Mouse (Mus musculus) MEL (cell line): ENCODE measurements around the gene Pofut1. TPM values are rescaled to one million over a fixed set of nuclear protein-coding genes. Genes with fewer than 3 reads are reported as not detected.

Source experiments
- DNase-seq: peaks from one replicate; pipeline ENCODE4 v3.0.0; 2011; ENCODE audit warnings: low read depth, low spot score
- H3K27ac ChIP-seq: 2 replicates; pipeline ENCODE4 v1.5.1; 2012; ENCODE audit warnings: low read depth, mild to moderate bottlenecking, control low read depth, low read length, moderate library complexity; ENCODE audit not compliant: control insufficient read depth
- H3K27me3 ChIP-seq, 2 experiments: fragments of 150-350 bp in 1 of 2; sonication (generic) in 1 of 2; 2 replicates each; pipeline ENCODE4 v1.6.1; 2012; ENCODE audit warnings: low read length in 2 of 2, mild to moderate bottlenecking in 2 of 2, improper control_type of control experiment in 1 of 2, moderate library complexity in 1 of 2; ENCODE audit not compliant: insufficient read depth in 2 of 2, control insufficient read depth in 1 of 2
- H3K36me3 ChIP-seq, 2 experiments: 2 replicates each; pipeline ENCODE4 v1.6.1; 2012 to 2014; ENCODE audit warnings: low read length in 2 of 2, improper control_type of control experiment in 1 of 2, inconsistent platforms in 1 of 2, mild to moderate bottlenecking in 1 of 2; ENCODE audit not compliant: insufficient read depth in 2 of 2, control insufficient read depth in 1 of 2
- H3K4me1 ChIP-seq, 2 experiments: fragments of 150-350 bp in 1 of 2; sonication (generic) in 1 of 2; 2 replicates each; pipeline ENCODE4 v1.6.1; 2012; ENCODE audit warnings: low read length in 2 of 2, improper control_type of control experiment in 1 of 2, mild to moderate bottlenecking in 1 of 2; ENCODE audit not compliant: insufficient read depth in 2 of 2, control insufficient read depth in 1 of 2
- H3K4me3 ChIP-seq, 2 experiments: fragments of 150-350 bp in 1 of 2; sonication (generic) in 1 of 2; 2 replicates each; pipeline ENCODE4 v1.5.1; 2012; ENCODE audit warnings: low read depth in 2 of 2, low read length in 2 of 2, mild to moderate bottlenecking in 2 of 2, moderate library complexity in 2 of 2, control low read depth in 1 of 2, improper control_type of control experiment in 1 of 2; ENCODE audit not compliant: control insufficient read depth in 1 of 2, insufficient read depth in 1 of 2
- H3K79me2 ChIP-seq: 2 replicates; pipeline ENCODE4 v1.6.1; 2012; ENCODE audit warnings: mild to moderate bottlenecking, low read length, moderate library complexity; ENCODE audit not compliant: control insufficient read depth, poor library complexity, insufficient read depth
- H3K9ac ChIP-seq: 2 replicates; pipeline ENCODE4 v1.6.1; 2012; ENCODE audit warnings: low read depth, mild to moderate bottlenecking, control low read depth, low read length, moderate library complexity; ENCODE audit not compliant: control insufficient read depth, poor library complexity, severe bottlenecking
- H3K9me3 ChIP-seq: fragments of 150-350 bp; sonication (generic); replicated peaks from 2 replicates; pipeline ENCODE4 v1.6.1; 2012; ENCODE audit warnings: mild to moderate bottlenecking, low read length, improper control_type of control experiment, moderate library complexity; ENCODE audit not compliant: insufficient read depth
- ELF1 ChIP-seq: IDR thresholded peaks from 2 replicates; pipeline ENCODE4 v1.6.1; 2014; ENCODE audit warnings: low read depth, mild to moderate bottlenecking, inconsistent platforms, low read length, improper control_type of control experiment, moderate library complexity
- GATA1 ChIP-seq: IDR thresholded peaks from 2 replicates; pipeline ENCODE4 v1.6.1; 2011; ENCODE audit warnings: low read depth, low read length, improper control_type of control experiment
- HCFC1 ChIP-seq: IDR thresholded peaks from 2 replicates; pipeline ENCODE4 v1.6.1; 2012; ENCODE audit warnings: low read depth, mild to moderate bottlenecking, inconsistent platforms, low read length, improper control_type of control experiment, moderate library complexity
- KAT2A ChIP-seq: conservative IDR thresholded peaks from 2 replicates; pipeline ENCODE4 v1.6.1; 2012; ENCODE audit warnings: low read depth, low read length, improper control_type of control experiment, inconsistent platforms
- MAX ChIP-seq: IDR thresholded peaks from 2 replicates; pipeline ENCODE4 v1.6.1; 2011; ENCODE audit warnings: low read length, improper control_type of control experiment
- MEF2A ChIP-seq: IDR thresholded peaks from 2 replicates; pipeline ENCODE4 v1.6.1; 2014; ENCODE audit warnings: low read depth, mild to moderate bottlenecking, inconsistent platforms, low read length, improper control_type of control experiment; ENCODE audit not compliant: poor library complexity, insufficient replicate concordance, severe bottlenecking; ENCODE audit errors: extremely low read depth
- MXI1 ChIP-seq: IDR thresholded peaks from 2 replicates; pipeline ENCODE4 v1.6.1; 2011; ENCODE audit warnings: mild to moderate bottlenecking, low read depth, low read length, improper control_type of control experiment
- NELFE ChIP-seq: IDR thresholded peaks from 2 replicates; pipeline ENCODE4 v1.6.1; 2011; ENCODE audit warnings: low read depth, low read length, improper control_type of control experiment
- POLR2A ChIP-seq, 2 experiments: IDR thresholded peaks; 2 replicates each; pipeline ENCODE4 v1.6.1; 2011 to 2012; ENCODE audit warnings: low read length in 2 of 2, mild to moderate bottlenecking in 2 of 2, control low read depth in 1 of 2, improper control_type of control experiment in 1 of 2, low read depth in 1 of 2, moderate library complexity in 1 of 2; ENCODE audit not compliant: control insufficient read depth in 1 of 2, insufficient read depth in 1 of 2, poor library complexity in 1 of 2
- SMC3 ChIP-seq: IDR thresholded peaks from 2 replicates; pipeline ENCODE4 v1.6.1; 2011; ENCODE audit warnings: low read depth, low read length, improper control_type of control experiment
- USF2 ChIP-seq, 2 experiments: IDR thresholded peaks; 2 replicates each; pipeline ENCODE4 v1.6.1; 2011 to 2012; ENCODE audit warnings: improper control_type of control experiment in 2 of 2, low read length in 2 of 2, borderline replicate concordance in 1 of 2, inconsistent platforms in 1 of 2, low read depth in 1 of 2, mild to moderate bottlenecking in 1 of 2; ENCODE audit not compliant: insufficient read depth in 1 of 2
- ZKSCAN1 ChIP-seq: IDR thresholded peaks from 2 replicates; pipeline ENCODE4 v1.6.1; 2012; ENCODE audit warnings: low read depth, mild to moderate bottlenecking, inconsistent platforms, low read length, improper control_type of control experiment, moderate library complexity
- ZMIZ1 ChIP-seq: IDR thresholded peaks from 2 replicates; pipeline ENCODE4 v1.6.1; 2012; ENCODE audit warnings: low read depth, mild to moderate bottlenecking, inconsistent platforms, low read length, improper control_type of control experiment, moderate library complexity
- ZNF384 ChIP-seq: IDR thresholded peaks from 2 replicates; pipeline ENCODE4 v1.6.1; 2012; ENCODE audit warnings: low read depth, mild to moderate bottlenecking, inconsistent platforms, low read length, improper control_type of control experiment
- polyA plus RNA-seq, 2 experiments: library from polyadenylated mRNA; stranded (reverse) in 1 of 2; unstranded in 1 of 2; fragments of >175 nt in 1 of 2; fragments of >200 nt in 1 of 2; gene quantifications; 2 replicates each; pipeline versions ENCODE4 v1.2.1 to v1.2.4; 2012; ENCODE audit warnings: low replicate concordance in 2 of 2, low read depth in 1 of 2; ENCODE audit not compliant: insufficient read length in 2 of 2, insufficient read depth in 1 of 2, missing spikeins in 1 of 2
- total RNA-seq: library from RNA; depleted of rRNA; stranded (reverse); fragments of 300-350 nt; gene quantifications from 2 replicates; pipeline ENCODE4 v1.2.3, GENCODE M21; 2012

Pofut1 gene
- total and polyA plus RNA-seq, 3 experiments = 20.2 to 28.7 TPM; not detected in 1

DNA sequence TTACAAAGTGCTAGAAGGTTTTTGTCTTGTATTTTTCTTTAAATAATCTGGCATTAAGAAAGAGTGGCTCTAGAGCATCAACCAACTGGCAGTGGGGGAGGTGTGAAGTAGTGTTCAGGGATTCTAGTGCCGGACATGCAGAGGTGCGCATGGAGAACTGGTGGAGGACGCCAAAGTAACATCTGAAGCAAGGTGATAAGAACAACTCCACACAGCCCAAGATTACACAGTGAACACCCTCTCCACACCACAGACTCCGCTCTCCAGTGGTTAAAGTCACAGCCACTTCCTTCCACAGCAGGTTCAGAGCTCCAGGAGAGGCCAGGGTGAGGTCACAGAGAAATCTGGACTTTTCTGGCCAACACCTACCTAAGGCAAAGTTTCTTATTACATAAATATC, 13.4 kb upstream of the Pofut1 start (continued):
- no peak for TF ChIP-seq MEF2A

DNA sequence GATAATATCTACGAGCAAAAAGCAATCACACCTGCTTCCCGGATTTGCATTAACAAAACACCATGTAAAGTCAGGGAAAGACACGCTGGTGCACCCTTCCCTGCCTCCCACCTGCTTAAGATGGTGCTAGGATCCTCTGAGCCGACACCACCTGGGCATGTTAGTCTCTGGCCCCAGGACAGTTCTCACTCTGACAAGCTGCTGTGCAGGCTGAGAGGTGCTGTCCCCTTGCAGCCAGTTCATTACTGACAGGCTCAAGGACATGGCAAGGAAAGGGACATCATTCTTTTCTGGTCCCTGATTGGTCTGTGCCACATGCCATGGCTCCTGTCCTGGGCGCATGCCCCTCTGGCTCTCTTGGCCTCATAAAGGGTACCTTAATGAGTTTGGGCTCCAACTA, 12.8 kb upstream of the Pofut1 start:
- Histone ChIP-seq H3K4me3 (no peak overlapping the region), H3K27ac (no peak overlapping the region), H3K9me3 (no peaks in the 10 kb centered on the region)

DNA sequence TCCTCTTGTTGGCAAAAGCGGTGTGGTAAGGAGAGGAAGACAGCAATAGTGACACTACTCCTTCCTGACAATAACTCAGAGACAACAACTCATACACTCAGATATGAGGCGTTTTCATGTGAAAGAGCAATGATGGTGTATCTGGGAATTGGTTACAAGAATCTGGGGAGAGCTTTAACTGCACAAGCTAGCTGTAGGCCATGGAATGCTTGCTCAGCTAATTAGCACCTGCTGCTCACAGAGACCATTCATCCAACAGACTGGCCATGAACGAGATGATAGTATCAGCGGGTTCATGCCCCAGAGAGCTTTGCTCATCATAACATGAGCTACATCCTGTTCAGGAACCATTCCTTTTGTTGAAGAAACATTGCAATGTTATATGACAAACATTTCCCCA, 4.1 kb upstream of the Pofut1 start:
- no peak overlapping the region for H3K9ac ChIP-seq
- no peaks in the 10 kb centered on the region for H3K27me3 ChIP-seq
- peaks cover 28 to 32% of the 10 kb centered on the region in 2 experiments for H3K36me3 ChIP-seq
- peaks cover 14 to 15% of the 10 kb centered on the region in 2 experiments for H3K4me1 ChIP-seq
- no peak for DNase-seq
- no peak overlapping the region for H3K27ac ChIP-seq
- no peaks in the 10 kb centered on the region for H3K9me3 ChIP-seq
- TF ChIP-seq HCFC1 (no peak), ZMIZ1 (no peak), SMC3 (no peak)
- no peak overlapping the region for H3K4me3 ChIP-seq
- peaks cover 47% of the 10 kb centered on the region for H3K79me2 ChIP-seq

More for the DNA sequence above, 12.8 kb upstream of the Pofut1 start:
- H3K79me2 ChIP-seq = peaks cover 5% of the 10 kb centered on the region
- 0 out of 4 replicates have a peak, but pooled peaks of 1 of the 2 experiments have one; percentile 30 for TF ChIP-seq POLR2A (IDR thresholded peaks at IDR 0.05; ENCODE audit: control insufficient read depth in 1 of 2, insufficient read depth in 1 of 2, low read depth in 1 of 2, low read length in 2 of 2, poor library complexity in 1 of 2)
- no peak for TF ChIP-seq ZKSCAN1
- no peak for TF ChIP-seq HCFC1
- TF ChIP-seq MXI1 = no peak
- no peak for TF ChIP-seq ELF1
- TF ChIP-seq NELFE = no peak
- TF ChIP-seq, all 39 proteins: peak for 1
- H3K27me3 ChIP-seq = no peaks in the 10 kb centered on the region
- peaks cover 15 to 37% of the 10 kb centered on the region in 2 experiments for H3K4me1 ChIP-seq
- no peak overlapping the region for H3K9ac ChIP-seq
- peaks cover 11 to 24% of the 10 kb centered on the region in 2 experiments for H3K36me3 ChIP-seq
- no peak for DNase-seq

DNA sequence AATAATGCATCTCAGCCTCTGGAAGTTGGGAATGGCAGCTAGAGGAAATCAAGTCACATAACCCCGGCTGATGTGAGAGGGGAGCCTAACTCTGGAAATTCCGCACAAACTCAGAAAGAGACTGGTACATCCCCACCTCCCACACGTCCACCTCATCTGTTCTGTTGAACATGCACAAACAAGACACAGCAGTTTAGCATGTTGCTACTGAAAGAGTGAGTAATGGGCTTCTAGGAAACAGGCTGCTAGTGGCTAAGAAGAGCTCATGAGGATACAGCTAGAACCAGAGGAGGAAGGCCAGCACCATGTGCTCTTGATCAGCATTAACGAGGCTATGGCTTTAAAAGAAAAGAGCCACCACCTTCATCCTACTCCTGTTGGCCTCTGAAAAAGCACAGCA, 3.4 kb upstream of the Pofut1 start:
- H3K4me1 ChIP-seq = peaks cover 14 to 18% of the 10 kb centered on the region in 2 experiments
- H3K36me3 ChIP-seq = peaks cover 30 to 35% of the 10 kb centered on the region in 2 experiments
- no peak overlapping the region for H3K27ac ChIP-seq
- TF ChIP-seq USF2 (IDR thresholded peaks at IDR 0.05; ENCODE audit: borderline replicate concordance in 1 of 2, insufficient read depth in 1 of 2, low read depth in 1 of 2, low read length in 2 of 2) (no peak), ZNF384 (no peak), ELF1 (no peak), KAT2A (no peak), GATA1 (no peak), MAX (no peak)
- peaks cover 48% of the 10 kb centered on the region for H3K79me2 ChIP-seq
- no peak overlapping the region for H3K9ac ChIP-seq
- H3K4me3 ChIP-seq = no peak overlapping the region
- no peak for DNase-seq
- no peaks in the 10 kb centered on the region for H3K27me3 ChIP-seq
- no peaks in the 10 kb centered on the region for H3K9me3 ChIP-seq
